Mouse (Mus musculus): ENCODE measurements at regions not wholly inside any gene's neighbourhood (a gene's known extent, or its start where the extent isn't known, plus 50 kb on each side); places are given as distances from the start of the nearest gene placed in this dataset.

DNA sequence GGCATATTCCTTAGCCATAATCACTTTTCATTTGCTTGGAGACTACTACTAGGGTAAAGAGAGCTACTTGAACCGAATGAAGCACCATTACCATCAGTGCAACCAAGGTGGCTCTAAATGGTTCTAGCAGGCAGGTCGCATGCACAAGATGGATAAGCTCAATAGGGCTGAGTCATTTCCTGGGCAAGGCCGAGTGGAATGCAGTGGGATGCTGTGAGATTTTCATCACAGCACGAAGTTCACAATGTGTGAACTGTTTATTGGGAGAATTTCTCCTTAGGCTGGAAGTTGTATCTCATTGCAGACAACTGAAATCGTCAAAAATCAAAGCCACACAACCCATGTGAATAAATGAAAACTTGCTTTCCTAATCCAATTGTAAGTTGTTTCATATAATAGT, 697.6 kb upstream of the Tenm3 start:
- ATAC-seq = no peak
- no peak overlapping the region for H3K27ac ChIP-seq (ENCODE audit: low read length)
- no peak overlapping the region for H3K4me3 ChIP-seq (replicated peaks; ENCODE audit: low read length)
- H3K36me3 ChIP-seq (ENCODE audit: control insufficient read depth, insufficient read depth) = no peaks in the 10 kb centered on the region
- H3K27me3 ChIP-seq (replicated peaks; ENCODE audit: control insufficient read depth, insufficient read depth, low read length) = no peaks in the 10 kb centered on the region
- no peak overlapping the region for H3K4me2 ChIP-seq (ENCODE audit: low read length)
- 73% methylated on average over 5 of the region's 5 CpGs for WGBS
- no peaks in the 10 kb centered on the region for H3K4me1 ChIP-seq (replicated peaks; ENCODE audit: control insufficient read depth, insufficient read depth, low read length)
- H3K9me3 ChIP-seq (ENCODE audit: control insufficient read depth, low read length) = no peaks in the 10 kb centered on the region
- no peak overlapping the region for H3K9ac ChIP-seq (replicated peaks; ENCODE audit: low read depth, low read length)

DNA sequence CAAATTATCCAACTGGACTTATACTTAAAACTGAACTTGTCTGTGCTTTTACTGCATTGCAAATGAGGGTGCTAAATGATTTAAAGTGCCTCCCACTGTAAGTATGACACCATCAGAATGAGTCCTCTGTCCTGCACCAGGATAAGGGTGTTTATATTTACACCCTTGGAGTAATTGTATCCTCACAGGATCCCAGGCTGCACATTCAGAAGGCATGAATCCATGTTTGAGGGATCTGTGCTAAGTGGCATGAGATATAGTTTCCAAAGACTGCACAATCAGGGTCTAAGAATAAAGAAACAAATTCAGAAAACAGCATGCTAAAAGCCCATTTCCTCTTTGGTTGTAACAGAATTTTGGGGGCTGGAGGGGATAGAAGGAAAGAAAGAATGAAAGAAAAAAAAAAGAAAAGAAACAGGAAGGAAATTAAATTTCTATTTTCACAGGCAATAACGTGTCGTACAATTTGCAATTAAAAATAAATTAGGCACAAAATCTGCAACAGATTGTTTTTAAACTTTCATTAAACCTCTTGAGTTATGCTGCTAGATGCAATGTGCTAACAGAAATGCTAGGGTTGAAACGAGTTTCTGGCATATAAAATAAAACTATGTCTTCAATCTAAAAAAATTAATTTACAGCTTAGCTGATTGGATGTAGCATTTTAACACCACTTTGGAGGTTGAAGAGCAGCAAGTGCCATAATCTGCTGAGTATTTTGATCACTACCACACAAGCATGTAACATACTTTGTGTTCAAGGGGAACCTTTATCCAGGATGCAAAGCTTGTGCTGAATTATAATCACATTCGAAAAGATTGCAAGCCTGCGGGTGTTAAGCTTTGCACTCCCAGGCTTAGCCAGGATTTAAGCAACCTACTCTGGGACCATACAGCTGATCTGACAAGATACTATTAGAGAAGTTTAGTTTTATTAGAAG, 689.9 kb upstream of the Tenm3 start:
- H3K4me1 ChIP-seq (replicated peaks; ENCODE audit: control insufficient read depth, insufficient read depth, low read length) = peaks cover 4% of the 10 kb centered on the region
- no peak overlapping the region for H3K4me3 ChIP-seq (replicated peaks; ENCODE audit: low read length)
- 37% methylated on average over 5 of the region's 5 CpGs for WGBS
- H3K9me3 ChIP-seq (ENCODE audit: control insufficient read depth, low read length) = no peaks in the 10 kb centered on the region
- H3K9ac ChIP-seq (replicated peaks; ENCODE audit: low read depth, low read length) = no peak overlapping the region
- peak; percentile 80 for ATAC-seq
- no peak overlapping the region for H3K4me2 ChIP-seq (ENCODE audit: low read length)
- H3K27me3 ChIP-seq (replicated peaks; ENCODE audit: control insufficient read depth, insufficient read depth, low read length) = no peaks in the 10 kb centered on the region
- H3K27ac ChIP-seq (ENCODE audit: low read length) = peak overlapping the region; percentile 21; the same call in 1 of the 2 replicates
- no peaks in the 10 kb centered on the region for H3K36me3 ChIP-seq (ENCODE audit: control insufficient read depth, insufficient read depth)

DNA sequence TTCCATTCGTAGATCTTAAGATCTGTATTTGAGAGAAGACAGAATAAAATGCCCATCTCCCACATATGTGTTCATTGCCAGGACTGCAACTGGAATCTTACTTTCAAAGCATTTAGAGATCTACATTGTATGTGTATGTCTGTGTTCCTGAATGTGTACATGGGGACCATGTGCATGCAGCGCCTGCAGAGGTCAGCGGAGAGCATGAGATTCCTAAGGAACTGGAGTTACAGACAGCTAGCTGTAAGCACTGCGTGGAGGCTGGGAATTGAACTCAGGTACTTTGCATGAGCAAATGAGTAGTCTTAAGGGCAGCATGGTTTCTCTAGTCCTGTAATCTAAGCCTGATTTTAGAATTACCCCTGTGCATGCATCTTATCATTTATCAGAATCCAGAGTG, 685.5 kb upstream of the Tenm3 start:
- Histone ChIP-seq H3K9ac (replicated peaks; ENCODE audit: low read depth, low read length) (no peak overlapping the region), H3K36me3 (ENCODE audit: control insufficient read depth, insufficient read depth) (no peaks in the 10 kb centered on the region), H3K4me3 (replicated peaks; ENCODE audit: low read length) (no peak overlapping the region), H3K9me3 (ENCODE audit: control insufficient read depth, low read length) (no peaks in the 10 kb centered on the region), H3K27me3 (replicated peaks; ENCODE audit: control insufficient read depth, insufficient read depth, low read length) (no peaks in the 10 kb centered on the region), H3K4me1 (replicated peaks; ENCODE audit: control insufficient read depth, insufficient read depth, low read length) (peaks cover 4% of the 10 kb centered on the region), H3K27ac (ENCODE audit: low read length) (no peak overlapping the region), H3K4me2 (ENCODE audit: low read length) (no peak overlapping the region)
- no peak for ATAC-seq
- WGBS = 69% methylated on average over 4 of the region's 4 CpGs

DNA sequence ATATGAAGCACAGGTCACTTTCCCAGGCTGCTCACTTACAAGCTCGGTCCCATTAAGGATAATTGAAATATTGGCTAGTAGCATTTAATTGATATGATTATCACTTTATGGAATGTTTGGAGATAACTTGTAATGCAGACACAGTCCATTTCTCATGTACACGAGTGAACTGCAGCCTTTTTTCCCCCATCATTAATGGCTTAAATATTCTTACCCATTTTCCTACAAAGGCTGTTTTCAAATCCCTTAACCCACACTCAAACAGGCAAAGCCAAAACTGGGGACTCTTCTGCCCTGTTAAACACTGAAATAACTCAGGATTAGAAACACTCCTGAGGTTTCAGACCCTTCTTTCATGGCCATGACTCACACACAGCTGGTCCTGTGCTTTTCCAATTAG, 649.2 kb upstream of the Tenm3 start:
- H3K36me3 ChIP-seq (ENCODE audit: control insufficient read depth, insufficient read depth) = no peaks in the 10 kb centered on the region
- no peak overlapping the region for H3K9ac ChIP-seq (replicated peaks; ENCODE audit: low read depth, low read length)
- ATAC-seq = no peak
- no peak overlapping the region for H3K27ac ChIP-seq (ENCODE audit: low read length)
- H3K4me3 ChIP-seq (replicated peaks; ENCODE audit: low read length) = no peak overlapping the region
- H3K4me2 ChIP-seq (ENCODE audit: low read length) = no peak overlapping the region
- H3K9me3 ChIP-seq (ENCODE audit: control insufficient read depth, low read length) = no peaks in the 10 kb centered on the region
- no peaks in the 10 kb centered on the region for H3K4me1 ChIP-seq (replicated peaks; ENCODE audit: control insufficient read depth, insufficient read depth, low read length)
- H3K27me3 ChIP-seq (replicated peaks; ENCODE audit: control insufficient read depth, insufficient read depth, low read length) = no peaks in the 10 kb centered on the region
- 53% methylated on average over 2 of the region's 2 CpGs for whole genome bisulfite sequencing

DNA sequence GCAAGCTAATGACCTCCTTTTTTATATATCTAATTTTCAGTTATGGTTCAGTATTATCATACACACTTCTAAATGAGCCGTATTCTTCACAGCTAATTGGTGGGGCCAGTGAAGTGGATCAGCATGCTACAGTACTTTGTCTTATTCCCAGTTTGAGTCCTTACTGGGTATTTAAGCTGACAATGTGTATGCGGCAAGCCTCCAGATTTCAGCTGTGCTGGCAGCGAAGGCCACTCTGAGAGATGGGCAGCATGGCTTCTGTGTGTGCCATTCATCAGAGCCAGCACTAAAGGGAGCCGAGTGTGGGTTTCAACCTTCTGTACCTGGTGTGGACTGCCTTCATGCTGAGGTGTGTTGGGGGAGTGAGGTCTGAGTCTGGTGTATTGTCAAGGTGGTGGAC, 641.5 kb upstream of the Tenm3 start:
- no peaks in the 10 kb centered on the region for H3K27me3 ChIP-seq (replicated peaks; ENCODE audit: control insufficient read depth, insufficient read depth, low read length)
- no peak overlapping the region for H3K4me2 ChIP-seq (ENCODE audit: low read length)
- no peaks in the 10 kb centered on the region for H3K9me3 ChIP-seq (ENCODE audit: control insufficient read depth, low read length)
- H3K36me3 ChIP-seq (ENCODE audit: control insufficient read depth, insufficient read depth) = no peaks in the 10 kb centered on the region
- H3K9ac ChIP-seq (replicated peaks; ENCODE audit: low read depth, low read length) = no peak overlapping the region
- H3K27ac ChIP-seq (ENCODE audit: low read length) = no peak overlapping the region
- 32% methylated on average over 4 of the region's 4 CpGs for WGBS
- no peaks in the 10 kb centered on the region for H3K4me1 ChIP-seq (replicated peaks; ENCODE audit: control insufficient read depth, insufficient read depth, low read length)
- H3K4me3 ChIP-seq (replicated peaks; ENCODE audit: low read length) = no peak overlapping the region
- ATAC-seq = peak; percentile 58

DNA sequence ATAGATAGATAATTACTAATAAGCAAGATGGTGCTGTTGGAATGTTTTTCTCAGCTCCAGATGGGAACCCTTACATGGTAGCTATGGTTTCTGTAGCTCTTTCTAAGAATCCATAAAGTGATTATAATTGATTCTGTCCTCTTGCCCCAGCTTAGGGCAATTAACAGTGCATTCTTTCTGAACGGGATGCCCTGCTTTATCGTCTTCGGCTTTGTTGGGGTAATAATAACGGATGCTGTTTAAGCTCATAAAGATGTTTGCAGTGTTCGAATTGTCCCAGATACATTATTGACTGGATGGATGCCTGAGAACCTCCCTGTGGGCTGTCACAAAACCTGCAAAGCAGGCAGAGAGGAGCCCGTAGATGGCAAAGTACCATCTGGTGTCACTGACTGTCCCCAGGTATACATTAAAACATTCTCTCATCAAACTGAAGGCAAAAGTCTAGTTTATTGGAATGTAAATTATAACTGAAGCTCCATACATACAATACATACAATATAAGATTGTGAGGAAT, 637.8 kb upstream of the Tenm3 start:
- H3K27me3 ChIP-seq (replicated peaks; ENCODE audit: control insufficient read depth, insufficient read depth, low read length) = no peaks in the 10 kb centered on the region
- H3K9ac ChIP-seq (replicated peaks; ENCODE audit: low read depth, low read length) = no peak overlapping the region
- H3K4me3 ChIP-seq (replicated peaks; ENCODE audit: low read length) = no peak overlapping the region
- H3K9me3 ChIP-seq (ENCODE audit: control insufficient read depth, low read length) = no peaks in the 10 kb centered on the region
- no peak for ATAC-seq
- H3K27ac ChIP-seq (ENCODE audit: low read length) = no peak overlapping the region
- WGBS = 55% methylated on average over 6 of the region's 6 CpGs
- H3K4me2 ChIP-seq (ENCODE audit: low read length) = no peak overlapping the region
- no peaks in the 10 kb centered on the region for H3K4me1 ChIP-seq (replicated peaks; ENCODE audit: control insufficient read depth, insufficient read depth, low read length)
- H3K36me3 ChIP-seq (ENCODE audit: control insufficient read depth, insufficient read depth) = no peaks in the 10 kb centered on the region

DNA sequence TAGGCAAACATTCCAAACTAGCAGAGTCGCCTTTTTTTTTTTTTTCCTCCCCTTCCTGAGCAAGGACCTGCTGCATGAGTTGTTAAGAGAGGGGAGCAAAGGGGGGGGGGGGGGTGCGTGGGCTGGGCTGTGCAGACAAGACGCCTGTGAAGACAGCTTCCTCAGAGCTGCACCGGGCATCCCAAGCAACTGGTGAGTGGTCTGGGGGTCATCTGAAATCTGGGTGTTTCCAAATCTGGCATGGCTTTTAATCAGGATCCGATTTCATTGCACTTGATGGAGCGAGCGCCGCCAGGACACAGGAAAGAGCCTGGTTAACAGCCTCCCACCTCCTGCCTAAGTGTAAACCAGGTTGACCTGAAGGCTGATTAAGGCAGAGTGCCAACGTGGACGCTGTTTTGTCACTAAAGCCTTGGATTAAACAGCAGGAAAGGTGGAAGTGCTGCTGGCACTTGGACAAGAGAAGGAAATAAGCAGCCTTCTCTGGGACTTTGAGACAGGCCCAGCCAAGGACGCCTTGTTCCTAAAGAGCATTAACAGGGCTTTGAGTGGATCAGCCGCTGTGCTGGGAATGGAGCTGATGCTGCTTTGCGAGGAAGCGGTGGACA, 622.3 kb upstream of the Tenm3 start:
- H3K4me3 ChIP-seq (replicated peaks; ENCODE audit: low read length) = no peak overlapping the region
- H3K4me2 ChIP-seq (ENCODE audit: low read length) = no peak overlapping the region
- no peak overlapping the region for H3K27ac ChIP-seq (ENCODE audit: low read length)
- H3K4me1 ChIP-seq (replicated peaks; ENCODE audit: control insufficient read depth, insufficient read depth, low read length) = peaks cover 14% of the 10 kb centered on the region
- no peaks in the 10 kb centered on the region for H3K9me3 ChIP-seq (ENCODE audit: control insufficient read depth, low read length)
- no peaks in the 10 kb centered on the region for H3K36me3 ChIP-seq (ENCODE audit: control insufficient read depth, insufficient read depth)
- no peaks in the 10 kb centered on the region for H3K27me3 ChIP-seq (replicated peaks; ENCODE audit: control insufficient read depth, insufficient read depth, low read length)
- 47% methylated on average over 14 of the region's 14 CpGs for WGBS
- ATAC-seq = no peak
- no peak overlapping the region for H3K9ac ChIP-seq (replicated peaks; ENCODE audit: low read depth, low read length)

DNA sequence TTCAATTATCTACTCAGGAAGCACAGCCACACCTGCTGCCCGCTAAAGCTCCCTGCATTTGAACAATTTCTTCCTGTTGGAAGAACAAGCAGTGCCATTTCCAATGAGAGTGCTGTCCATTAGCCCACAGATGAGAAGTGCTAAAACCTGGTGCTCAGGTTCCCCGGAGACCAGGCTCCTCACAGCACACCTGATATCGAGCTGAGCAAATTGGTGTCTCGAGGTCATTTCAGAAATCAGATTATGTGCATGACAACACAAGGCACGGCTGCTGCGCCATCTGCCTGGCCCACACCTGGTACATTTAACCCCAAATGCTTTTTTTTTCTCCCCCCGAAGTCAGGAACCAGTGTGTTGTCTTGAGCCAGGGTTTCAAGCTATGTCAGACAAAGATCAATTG, 621.3 kb upstream of the Tenm3 start:
- no peak overlapping the region for H3K4me2 ChIP-seq (ENCODE audit: low read length)
- H3K27ac ChIP-seq (ENCODE audit: low read length) = no peak overlapping the region
- H3K36me3 ChIP-seq (ENCODE audit: control insufficient read depth, insufficient read depth) = no peaks in the 10 kb centered on the region
- no peak overlapping the region for H3K4me3 ChIP-seq (replicated peaks; ENCODE audit: low read length)
- no peak overlapping the region for H3K9ac ChIP-seq (replicated peaks; ENCODE audit: low read depth, low read length)
- 65% methylated on average over 7 of the region's 7 CpGs for WGBS
- no peak for ATAC-seq
- H3K27me3 ChIP-seq (replicated peaks; ENCODE audit: control insufficient read depth, insufficient read depth, low read length) = no peaks in the 10 kb centered on the region
- H3K4me1 ChIP-seq (replicated peaks; ENCODE audit: control insufficient read depth, insufficient read depth, low read length) = peaks cover 14% of the 10 kb centered on the region
- H3K9me3 ChIP-seq (ENCODE audit: control insufficient read depth, low read length) = no peaks in the 10 kb centered on the region

DNA sequence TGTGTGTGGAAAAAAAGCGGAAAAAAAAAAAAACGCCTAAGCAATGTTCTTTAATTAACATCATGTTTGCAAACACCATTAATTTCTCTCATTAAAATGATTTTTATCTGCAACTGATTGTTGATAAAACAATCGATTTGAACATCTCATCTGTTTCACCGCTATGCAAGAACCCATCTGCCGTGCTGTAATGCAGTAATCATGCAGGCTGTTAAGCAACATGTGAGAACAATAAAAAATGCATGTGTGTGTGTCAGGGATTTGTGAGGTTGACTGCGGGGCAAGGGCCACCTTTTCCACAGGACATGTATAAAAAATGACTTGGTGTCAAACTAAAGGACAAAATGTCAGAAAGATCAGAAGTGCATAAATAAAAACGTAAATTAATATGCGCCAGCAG, 618.9 kb upstream of the Tenm3 start:
- WGBS = 17% methylated on average over 8 of the region's 8 CpGs
- H3K9ac ChIP-seq (replicated peaks; ENCODE audit: low read depth, low read length) = no peak overlapping the region
- H3K27me3 ChIP-seq (replicated peaks; ENCODE audit: control insufficient read depth, insufficient read depth, low read length) = no peaks in the 10 kb centered on the region
- H3K36me3 ChIP-seq (ENCODE audit: control insufficient read depth, insufficient read depth) = no peaks in the 10 kb centered on the region
- ATAC-seq = peak; percentile 58
- peak overlapping the region; percentile 58; the same call in 1 of the 2 replicates for H3K4me2 ChIP-seq (ENCODE audit: low read length)
- H3K4me3 ChIP-seq (replicated peaks; ENCODE audit: low read length) = no peak overlapping the region
- peaks cover 14% of the 10 kb centered on the region for H3K4me1 ChIP-seq (replicated peaks; ENCODE audit: control insufficient read depth, insufficient read depth, low read length)
- H3K27ac ChIP-seq (ENCODE audit: low read length) = no peak overlapping the region
- H3K9me3 ChIP-seq (ENCODE audit: control insufficient read depth, low read length) = no peaks in the 10 kb centered on the region
